In genomic region chr2:32061722-32062505, GRCm38 (mm10) we compare ENCODE assay signal across 15 mouse cellular contexts. TPM values are rescaled to one million over a fixed set of nuclear protein-coding genes. Genes with fewer than 3 reads are reported as not detected.
DNase-seq lines count a peak whose midpoint lies in the region; ATAC-seq and TF ChIP-seq lines count a peak whose summit lies in the region.
"Had no signal": no experiment of that assay in that cellular context is flagged by ENCODE, and none has a peak within 500 bp of the region (broad histone marks: within the 10 kb centered on the region; RNA-seq: fewer than 3 reads in every experiment).

No protein-coding gene starts in this region.

- WGBS in lung, embryonic 16.5 days: 45% methylated on average over 12 of the region's 12 CpGs
- 42% methylated on average over 12 of the region's 12 CpGs for WGBS in lung, postnatal 0 days
- WGBS in liver, postnatal 0 days (ENCODE audit: insufficient replicate concordance): 38% methylated on average over 12 of the region's 12 CpGs
- 82% methylated on average over 12 of the region's 12 CpGs for WGBS in midbrain, embryonic 13.5 days

- no peak overlapping the region for H3K4me3 ChIP-seq in lung, embryonic 16.5 days (ENCODE audit: low read length)
- H3K4me3 ChIP-seq in lung, postnatal 0 days (ENCODE audit: low read depth, low read length): no peak overlapping the region
- H3K4me3 ChIP-seq in liver, postnatal 0 days (ENCODE audit: low read depth, low read length): no peak overlapping the region
- no peak overlapping the region for H3K4me3 ChIP-seq in midbrain, embryonic 13.5 days (replicated peaks)
- H3K4me3 ChIP-seq: limb, embryonic 10.5 days had no signal

- TF ChIP-seq CTCF in lung, postnatal 0 days (IDR thresholded peaks at IDR 0.05): no peak
- TF ChIP-seq CTCF in liver, postnatal 0 days (IDR thresholded peaks at IDR 0.05; ENCODE audit: low read depth): no peak

- no peaks in the 10 kb centered on the region for H3K36me3 ChIP-seq in lung, embryonic 16.5 days (ENCODE audit: control insufficient read depth, insufficient read depth, low read length)
- no peaks in the 10 kb centered on the region for H3K36me3 ChIP-seq in lung, postnatal 0 days (ENCODE audit: insufficient read depth, low read length)
- H3K36me3 ChIP-seq in liver, postnatal 0 days (replicated peaks; ENCODE audit: insufficient read depth, low read length): no peaks in the 10 kb centered on the region
- H3K36me3 ChIP-seq in midbrain, embryonic 13.5 days: no peaks in the 10 kb centered on the region
- H3K36me3 ChIP-seq: limb, embryonic 10.5 days had no signal

- H3K4me2 ChIP-seq in lung, embryonic 16.5 days (ENCODE audit: low read depth, low read length): no peak overlapping the region
- no peak overlapping the region for H3K4me2 ChIP-seq in lung, postnatal 0 days (replicated peaks; ENCODE audit: low read depth, low read length)
- H3K4me2 ChIP-seq in liver, postnatal 0 days (ENCODE audit: low read depth, low read length): peak overlapping the region; percentile 38
- no peak overlapping the region for H3K4me2 ChIP-seq in midbrain, embryonic 13.5 days (replicated peaks)

- no peak for DNase-seq in lung, postnatal 0 days (ENCODE audit: low spot score)
- no peak for DNase-seq in liver, postnatal 0 days
- DNase-seq in thymus, postnatal 36 days: peak; percentile 77 to 78
- no peak for DNase-seq in embryo, embryonic 10 days (ENCODE audit: low spot score)
- no peak for DNase-seq in left cerebral cortex, postnatal 4 days
- DNase-seq: adrenal gland, postnatal 10 days; layer of hippocampus, adult 9-11 months; lung, postnatal 10 days; midbrain, embryonic 14.5 days; retina, postnatal 1 day had no signal

- intact Hi-C loops in left cerebral cortex, postnatal 4 days (cut with DNase I): no loop called here

- TF ChIP-seq EP300 in lung, postnatal 0 days (IDR thresholded peaks at IDR 0.05): no peak
- TF ChIP-seq EP300 in liver, postnatal 0 days (IDR thresholded peaks at IDR 0.05; ENCODE audit: low read depth): peak; percentile 72; the same call in 1 of the 2 replicates

- H3K27ac ChIP-seq in lung, embryonic 16.5 days (ENCODE audit: low read length): 0 out of 2 replicates have a peak overlapping the region, but pooled peaks have one; percentile 5
- H3K27ac ChIP-seq in lung, postnatal 0 days (ENCODE audit: low read length): no peak overlapping the region
- H3K27ac ChIP-seq in liver, postnatal 0 days (ENCODE audit: low read depth): peak overlapping the region; percentile 67
- no peak overlapping the region for H3K27ac ChIP-seq in midbrain, embryonic 13.5 days
- H3K27ac ChIP-seq: kidney, postnatal 0 days; limb, embryonic 10.5 days had no signal

- H3K4me1 ChIP-seq in lung, embryonic 16.5 days (replicated peaks; ENCODE audit: control insufficient read depth, insufficient read depth, low read length): no peaks in the 10 kb centered on the region
- H3K4me1 ChIP-seq in lung, postnatal 0 days (ENCODE audit: insufficient read depth, low read depth, low read length): no peaks in the 10 kb centered on the region
- peaks cover 31% of the 10 kb centered on the region for H3K4me1 ChIP-seq in liver, postnatal 0 days (ENCODE audit: insufficient read depth)
- no peaks in the 10 kb centered on the region; the same call in 1 of the 2 replicates for H3K4me1 ChIP-seq in midbrain, embryonic 13.5 days (replicated peaks)

- H3K9ac ChIP-seq in lung, embryonic 16.5 days (ENCODE audit: low read length): no peak overlapping the region
- no peak overlapping the region for H3K9ac ChIP-seq in lung, postnatal 0 days (replicated peaks; ENCODE audit: low read depth)
- H3K9ac ChIP-seq in liver, postnatal 0 days (replicated peaks): no peak overlapping the region; the same call in 1 of the 2 replicates
- no peak overlapping the region for H3K9ac ChIP-seq in midbrain, embryonic 13.5 days (replicated peaks)

- ATAC-seq in lung, embryonic 16.5 days (ENCODE audit: low read depth): no peak
- no peak for ATAC-seq in lung, postnatal 0 days
- ATAC-seq in erythroblast, adult 5-6 weeks (replicated peaks; ENCODE audit: low FRiP score, poor library complexity, severe bottlenecking): peak; percentile 49
- ATAC-seq in liver, postnatal 0 days: peak; percentile 56
- no peak for ATAC-seq in midbrain, embryonic 13.5 days

- H3K9me3 ChIP-seq in lung, embryonic 16.5 days (ENCODE audit: control insufficient read depth, low read length): no peaks in the 10 kb centered on the region
- no peaks in the 10 kb centered on the region for H3K9me3 ChIP-seq in lung, postnatal 0 days (ENCODE audit: low read length)
- no peaks in the 10 kb centered on the region for H3K9me3 ChIP-seq in liver, postnatal 0 days (ENCODE audit: low read length)
- H3K9me3 ChIP-seq in midbrain, embryonic 13.5 days: no peaks in the 10 kb centered on the region
- H3K9me3 ChIP-seq: limb, embryonic 10.5 days had no signal

- H3K27me3 ChIP-seq in lung, embryonic 16.5 days (ENCODE audit: control insufficient read depth, insufficient read depth, low read depth, low read length): no peaks in the 10 kb centered on the region
- H3K27me3 ChIP-seq in lung, postnatal 0 days (replicated peaks; ENCODE audit: insufficient read depth, low read length): no peaks in the 10 kb centered on the region
- H3K27me3 ChIP-seq in liver, postnatal 0 days (ENCODE audit: insufficient read depth, low read length): no peaks in the 10 kb centered on the region
- peaks cover 25% of the 10 kb centered on the region for H3K27me3 ChIP-seq in midbrain, embryonic 13.5 days

RNA-seq across cellular contexts. Expression of gene Fam78a, which starts 22.7 kb away (rescaled TPM):
- polyA plus RNA-seq in lung, embryonic 16.5 days (2015; fragmentation: Nextera tagmentation; extraction: Ambion mirVana): 4.3 and 4.4 TPM in 2 replicates
- polyA plus RNA-seq in lung, postnatal 0 days (2015; fragmentation: Nextera tagmentation; extraction: Ambion mirVana): 2.5 TPM in 2 replicates
- 9.6 and 16.9 TPM in 2 replicates for total RNA-seq in erythroblast, adult 5-6 weeks (2015; ENCODE audit: low replicate concordance)
- total RNA-seq in erythroblast, adult 5-6 weeks (2017; ENCODE audit: low replicate concordance): 19.7 and 23.0 TPM in 2 replicates
- polyA plus RNA-seq in liver, postnatal 0 days (2015; fragmentation: Nextera tagmentation; extraction: Ambion mirVana): 3.8 and 4.3 TPM in 2 replicates
- total RNA-seq in left cerebral cortex, postnatal 4 days (2021): under 1 TPM; 0.70 to 0.92 TPM
- 0.38 and 0.44 TPM in 2 replicates for polyA plus RNA-seq in midbrain, embryonic 13.5 days (2015; fragmentation: Nextera tagmentation; extraction: Ambion mirVana)

RNA-seq across cellular contexts. Expression of gene Plpp7, which starts 33.4 kb away (rescaled TPM):
- 3.6 and 3.9 TPM in 2 replicates for polyA plus RNA-seq in lung, embryonic 16.5 days (2015; fragmentation: Nextera tagmentation; extraction: Ambion mirVana)
- polyA plus RNA-seq in lung, postnatal 0 days (2015; fragmentation: Nextera tagmentation; extraction: Ambion mirVana): 2.4 and 2.5 TPM in 2 replicates
- not detected in 2 replicates for total RNA-seq in erythroblast, adult 5-6 weeks (2015; ENCODE audit: low replicate concordance)
- total RNA-seq in erythroblast, adult 5-6 weeks (2017; ENCODE audit: low replicate concordance): 0.60 TPM in 1 of 2 replicates, not detected in the other
- polyA plus RNA-seq in liver, postnatal 0 days (2015; fragmentation: Nextera tagmentation; extraction: Ambion mirVana): 1.6 and 1.7 TPM in 2 replicates
- 10 to 100 TPM; 18.1 to 18.3 TPM for total RNA-seq in left cerebral cortex, postnatal 4 days (2021)
- 16.6 and 19.1 TPM in 2 replicates for polyA plus RNA-seq in midbrain, embryonic 13.5 days (2015; fragmentation: Nextera tagmentation; extraction: Ambion mirVana)

Comparison
In these comparisons a context has a peak if more than half of its experiments do, and no peak if none do; other contexts are left out.
1. H3K27ac ChIP-seq: peak in lung, embryonic 16.5 days (single experiment) and liver, postnatal 0 days (single experiment); none in lung, postnatal 0 days (single experiment) and midbrain, embryonic 13.5 days (single experiment).
2. ATAC-seq: peak in erythroblast, adult 5-6 weeks (single experiment) and liver, postnatal 0 days (single experiment); none in lung, embryonic 16.5 days (single experiment), lung, postnatal 0 days (single experiment) and midbrain, embryonic 13.5 days (single experiment).
3. DNase-seq: peak in thymus, postnatal 36 days (2 of 2); none in lung, postnatal 0 days (single experiment), liver, postnatal 0 days (single experiment), embryo, embryonic 10 days (single experiment) and left cerebral cortex, postnatal 4 days (single experiment).